Mouse (Mus musculus) CH12.LX (cell line): ENCODE measurements around the gene Krt222. TPM values are rescaled to one million over a fixed set of nuclear protein-coding genes. Genes with fewer than 3 reads are reported as not detected.

Experiments used
- DNase-seq: peaks from one replicate; pipeline ENCODE4 v3.0.0-alpha.2; 2013; ENCODE audit errors: extremely low read depth
- H3K27ac ChIP-seq: 2 replicates; pipeline ENCODE4 v1.5.1; 2012; ENCODE audit warnings: low read depth, mild to moderate bottlenecking, control low read depth, moderate library complexity; ENCODE audit not compliant: insufficient read depth
- H3K27me3 ChIP-seq: replicated peaks from 2 replicates; pipeline ENCODE3; 2012; ENCODE audit warnings: inconsistent platforms
- H3K36me3 ChIP-seq, 2 experiments: replicated peaks in 1 of 2; 2 replicates each; pipeline versions ENCODE3 to v1.6.1; 2012; ENCODE audit warnings: inconsistent platforms in 1 of 2, low read length in 1 of 2, mild to moderate bottlenecking in 1 of 2, mixed read lengths in 1 of 2, moderate library complexity in 1 of 2; ENCODE audit not compliant: control insufficient read depth in 1 of 2, insufficient read depth in 1 of 2
- H3K4me1 ChIP-seq, 2 experiments: 2 replicates each; pipeline ENCODE4 v1.6.1; 2012; ENCODE audit warnings: inconsistent platforms in 1 of 2, moderate library complexity in 1 of 2; ENCODE audit not compliant: insufficient read depth in 2 of 2, control insufficient read depth in 1 of 2
- H3K4me2 ChIP-seq: 2 replicates; pipeline ENCODE4 v1.6.1; 2012; ENCODE audit warnings: low read depth, mild to moderate bottlenecking, control low read depth; ENCODE audit not compliant: poor library complexity, insufficient read depth, severe bottlenecking
- H3K4me3 ChIP-seq, 3 experiments: fragments of 150-350 bp in 1 of 3; sonication (generic) in 1 of 3; replicated peaks in 1 of 3; 2 replicates each; pipeline versions ENCODE3 to v1.5.1; 2011 to 2012; ENCODE audit warnings: low read depth in 2 of 3, low read length in 2 of 3, mild to moderate bottlenecking in 2 of 3, moderate library complexity in 2 of 3, control low read depth in 1 of 3, improper control_type of control experiment in 1 of 3, inconsistent platforms in 1 of 3, mixed read lengths in 1 of 3; ENCODE audit not compliant: poor library complexity in 1 of 3
- H3K79me2 ChIP-seq: replicated peaks from 2 replicates; pipeline ENCODE4 v1.6.1; 2012; ENCODE audit warnings: mild to moderate bottlenecking, moderate library complexity; ENCODE audit not compliant: control insufficient read depth, poor library complexity, insufficient read depth, severe bottlenecking; ENCODE audit errors: extremely low read depth
- H3K9ac ChIP-seq: 2 replicates; pipeline ENCODE4 v1.6.1; 2012; ENCODE audit warnings: low read depth, mild to moderate bottlenecking, control low read depth, moderate library complexity; ENCODE audit not compliant: insufficient read depth
- H3K9me3 ChIP-seq: replicated peaks from 2 replicates; pipeline ENCODE3; 2012; ENCODE audit warnings: low read length, inconsistent platforms, mixed read lengths
- BHLHE40 ChIP-seq: IDR thresholded peaks from 2 replicates; pipeline ENCODE4 v1.6.1; 2011; ENCODE audit warnings: mild to moderate bottlenecking, low read depth, low read length, improper control_type of control experiment
- CHD1 ChIP-seq: IDR thresholded peaks from 2 replicates; pipeline ENCODE4 v1.6.1; 2012; ENCODE audit warnings: low read depth, low read length, improper control_type of control experiment, inconsistent platforms
- CHD2 ChIP-seq: IDR thresholded peaks from 2 replicates; pipeline ENCODE4 v1.6.1; 2011; ENCODE audit warnings: low read length, improper control_type of control experiment
- CTCF ChIP-seq, 2 experiments: IDR thresholded peaks in 1 of 2; conservative IDR thresholded peaks in 1 of 2; 2 replicates each; pipeline ENCODE4 v1.5.1; 2011 to 2012; ENCODE audit warnings: low read depth in 2 of 2, low read length in 2 of 2, improper control_type of control experiment in 1 of 2, inconsistent platforms in 1 of 2, mild to moderate bottlenecking in 1 of 2, moderate library complexity in 1 of 2
- ELF1 ChIP-seq: IDR thresholded peaks from 2 replicates; pipeline ENCODE4 v1.6.1; 2014; ENCODE audit warnings: low read depth, mild to moderate bottlenecking, inconsistent platforms, low read length, improper control_type of control experiment
- EP300 ChIP-seq: IDR thresholded peaks from 2 replicates; pipeline ENCODE4 v1.6.1; 2011; ENCODE audit warnings: low read length, improper control_type of control experiment
- GABPA ChIP-seq: IDR thresholded peaks from 2 replicates; pipeline ENCODE4 v1.6.1; 2012; ENCODE audit warnings: low read depth, low read length, improper control_type of control experiment, inconsistent platforms; ENCODE audit not compliant: insufficient replicate concordance
- HCFC1 ChIP-seq: IDR thresholded peaks from 2 replicates; pipeline ENCODE4 v1.6.1; 2012; ENCODE audit warnings: low read depth, mild to moderate bottlenecking, inconsistent platforms, low read length, improper control_type of control experiment
- IRF4 ChIP-seq: IDR thresholded peaks from 2 replicates; pipeline ENCODE4 v1.6.1; 2014; ENCODE audit warnings: low read depth, mild to moderate bottlenecking, inconsistent platforms, low read length, improper control_type of control experiment
- JUN ChIP-seq: IDR thresholded peaks from 2 replicates; pipeline ENCODE4 v1.6.1; 2011; ENCODE audit warnings: low read depth, mild to moderate bottlenecking, low read length, improper control_type of control experiment, moderate library complexity; ENCODE audit not compliant: insufficient read depth
- JUND ChIP-seq: conservative IDR thresholded peaks from 2 replicates; pipeline ENCODE4 v1.6.1; 2011; ENCODE audit warnings: low read depth, low read length, improper control_type of control experiment
- MAFK ChIP-seq: IDR thresholded peaks from 2 replicates; pipeline ENCODE4 v1.6.1; 2011; ENCODE audit warnings: low read length, improper control_type of control experiment; ENCODE audit not compliant: insufficient replicate concordance
- MEF2A ChIP-seq: IDR thresholded peaks from 2 replicates; pipeline ENCODE4 v1.6.1; 2014; ENCODE audit warnings: low read depth, mild to moderate bottlenecking, inconsistent platforms, low read length, improper control_type of control experiment, borderline replicate concordance
- MXI1 ChIP-seq: IDR thresholded peaks from 2 replicates; pipeline ENCODE4 v1.6.1; 2011; ENCODE audit warnings: mild to moderate bottlenecking, low read depth, low read length, improper control_type of control experiment
- MYC ChIP-seq: IDR thresholded peaks from 2 replicates; pipeline ENCODE4 v1.6.1; 2011; ENCODE audit warnings: low read depth, mild to moderate bottlenecking, improper control_type of control experiment, low read length
- NRF1 ChIP-seq: IDR thresholded peaks from 2 replicates; pipeline ENCODE4 v1.6.1; 2014; ENCODE audit warnings: low read depth, mild to moderate bottlenecking, inconsistent platforms, low read length, improper control_type of control experiment, moderate library complexity
- PAX5 ChIP-seq: IDR thresholded peaks from 2 replicates; pipeline ENCODE4 v1.6.1; 2012; ENCODE audit warnings: low read length, inconsistent platforms, mixed read lengths
- POLR2A ChIP-seq: IDR thresholded peaks from 2 replicates; pipeline ENCODE4 v1.6.1; 2011; ENCODE audit warnings: low read depth, mild to moderate bottlenecking, improper control_type of control experiment, low read length
- POLR2AphosphoS2 ChIP-seq: IDR thresholded peaks from 2 replicates; pipeline ENCODE4 v1.6.1; 2011; ENCODE audit warnings: low read depth, low read length, improper control_type of control experiment
- RAD21 ChIP-seq: IDR thresholded peaks from 2 replicates; pipeline ENCODE4 v1.6.1; 2011; ENCODE audit warnings: low read depth, mild to moderate bottlenecking, low read length, improper control_type of control experiment, moderate library complexity
- RCOR1 ChIP-seq: conservative IDR thresholded peaks from 2 replicates; pipeline ENCODE4 v1.6.1; 2012; ENCODE audit warnings: low read depth, mild to moderate bottlenecking, inconsistent platforms, low read length, improper control_type of control experiment
- SIN3A ChIP-seq: IDR thresholded peaks from 2 replicates; pipeline ENCODE4 v1.6.1; 2012; ENCODE audit warnings: low read length, improper control_type of control experiment, inconsistent platforms
- SMC3 ChIP-seq: IDR thresholded peaks from 2 replicates; pipeline ENCODE4 v1.6.1; 2011; ENCODE audit warnings: low read depth, low read length, improper control_type of control experiment
- TBP ChIP-seq: conservative IDR thresholded peaks from 2 replicates; pipeline ENCODE4 v1.6.1; 2011; ENCODE audit warnings: low read depth, low read length, improper control_type of control experiment
- USF1 ChIP-seq: IDR thresholded peaks from 2 replicates; pipeline ENCODE4 v1.6.1; 2014; ENCODE audit warnings: low read depth, mild to moderate bottlenecking, inconsistent platforms, low read length, improper control_type of control experiment
- USF2 ChIP-seq: conservative IDR thresholded peaks from 2 replicates; pipeline ENCODE4 v1.6.1; 2011; ENCODE audit warnings: low read depth, low read length, improper control_type of control experiment
- ZKSCAN1 ChIP-seq: IDR thresholded peaks from 2 replicates; pipeline ENCODE4 v1.6.1; 2012; ENCODE audit warnings: low read depth, inconsistent platforms, low read length, improper control_type of control experiment, borderline replicate concordance
- ZMIZ1 ChIP-seq: IDR thresholded peaks from 2 replicates; pipeline ENCODE4 v1.6.1; 2012; ENCODE audit warnings: low read depth, mild to moderate bottlenecking, inconsistent platforms, low read length, improper control_type of control experiment
- ZNF384 ChIP-seq: IDR thresholded peaks from 2 replicates; pipeline ENCODE4 v1.6.1; 2012; ENCODE audit warnings: low read depth, low read length, improper control_type of control experiment, inconsistent platforms
- dilution Hi-C: fragments of 300-500 bp; cut with MboI; formaldehyde crosslinking; loops from 2 replicates; pipeline ENCODE4 v1.14.3; 2020; ENCODE audit warnings: low sequenced_read_pairs; ENCODE audit not compliant: extremely low pct_unique_long_range_greater_than_20kb, extremely low pct_ligation_motif_present
- in situ Hi-C: fragments of 300-500 bp; cut with MboI; formaldehyde crosslinking; loops from 3 replicates; pipeline ENCODE4 v1.14.3; 2019; ENCODE audit warnings: low sequenced_read_pairs, low pct_ligation_motif_present, low pct_unique_long_range_greater_than_20kb, mixed read lengths
- polyA plus RNA-seq: library from polyadenylated mRNA; unstranded; fragments of >175 nt; gene quantifications from 2 replicates; pipeline ENCODE4 v1.2.1, GENCODE M21; 2012; ENCODE audit warnings: low read depth; ENCODE audit not compliant: insufficient read length
- total RNA-seq, 2 experiments: library from RNA; depleted of rRNA; stranded (reverse); fragments of 300-350 nt in 1 of 2; fragments of >200 nt in 1 of 2; gene quantifications; 2 replicates each; pipeline ENCODE4 v1.2.3; 2012 to 2014

Krt222 gene
- total and polyA plus RNA-seq, 3 experiments: 22.0 to 24.4 (median 22.9) TPM

DNA sequence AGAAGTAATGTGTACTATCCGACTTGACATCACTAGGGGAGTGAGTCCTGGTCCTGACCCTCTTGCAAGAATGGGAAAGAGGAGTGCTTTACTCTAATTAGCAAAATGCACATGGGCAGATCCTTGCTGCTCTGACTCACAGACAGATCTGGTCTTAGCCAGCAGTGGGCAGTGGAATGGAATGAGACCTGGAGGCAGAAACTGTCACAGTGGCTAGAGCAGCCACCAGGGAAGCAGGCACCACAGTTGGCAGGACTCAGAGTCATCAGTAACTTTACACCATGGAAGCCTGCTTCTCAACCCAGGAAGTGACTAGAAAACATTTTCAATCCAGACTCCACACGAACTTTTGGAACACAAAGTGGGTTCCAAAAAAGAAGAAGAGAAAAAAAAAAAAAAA lies 22.1 kb downstream of the Krt222 start:
- Histone ChIP-seq H3K36me3 (peaks cover 72 to 93% of the 10 kb centered on the region in 2 experiments), H3K4me2 (no peak overlapping the region), H3K27me3 (no peaks in the 10 kb centered on the region)
- TF ChIP-seq USF1 (no peak), ZMIZ1 (no peak), JUN (no peak), ELF1 (no peak), CHD1 (no peak), POLR2A (no peak), IRF4 (no peak), BHLHE40 (no peak), RCOR1 (no peak), MEF2A (no peak), TBP (no peak), CHD2 (no peak), PAX5 (no peak), NRF1 (no peak), POLR2AphosphoS2 (no peak)
- TF ChIP-seq, all 38 proteins: peak for 0
- H3K9ac ChIP-seq: no peak overlapping the region
- H3K9me3 ChIP-seq: no peaks in the 10 kb centered on the region
- no peak overlapping the region for H3K4me3 ChIP-seq
- H3K79me2 ChIP-seq: peaks cover 39% of the 10 kb centered on the region
- DNase-seq: no peak
- dilution Hi-C loops: no loop called here
- H3K27ac ChIP-seq: no peak overlapping the region
- H3K4me1 ChIP-seq: peaks cover 3 to 36% of the 10 kb centered on the region in 2 experiments
- in situ Hi-C loops: no loop called here

DNA sequence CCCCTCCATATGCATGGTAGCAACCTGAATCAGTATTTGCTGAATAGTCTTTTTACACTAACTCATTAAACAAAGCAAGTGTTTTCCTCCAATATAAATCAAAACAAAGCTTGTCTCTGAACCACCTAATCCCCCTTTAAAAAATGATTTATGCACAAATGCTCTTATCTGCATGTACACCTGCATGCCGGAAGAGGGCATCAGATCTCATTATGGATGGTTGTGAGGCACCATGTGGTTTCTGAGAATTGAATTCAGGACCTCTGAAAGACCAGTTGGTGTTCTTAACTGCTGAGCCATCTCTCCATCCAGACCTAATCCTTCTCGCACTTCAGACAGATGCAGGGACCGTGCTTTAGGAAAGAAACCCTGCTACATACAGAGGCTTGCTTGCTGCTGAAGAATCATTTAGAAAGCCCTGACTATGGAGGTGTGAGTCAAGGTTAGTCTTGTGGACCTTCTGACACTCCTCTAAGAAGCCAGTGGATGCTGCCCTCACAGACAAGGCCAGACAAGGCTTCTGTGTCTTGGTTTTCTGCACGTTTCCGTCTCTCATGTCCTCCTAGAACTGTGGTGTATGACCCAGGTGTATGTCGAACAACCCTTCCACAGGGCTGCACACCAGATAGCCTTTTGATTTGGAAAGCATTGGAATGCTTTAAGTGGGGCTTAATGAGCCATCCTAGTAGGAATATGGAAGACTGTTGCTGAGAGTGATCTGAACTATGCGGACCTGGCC lies 26.5 kb downstream of the Krt222 start:
- H3K9ac ChIP-seq: no peak overlapping the region
- H3K9me3 ChIP-seq: no peaks in the 10 kb centered on the region
- in situ Hi-C loops: no loop called here
- no peak for TF ChIP-seq USF2
- no peak for TF ChIP-seq PAX5
- TF ChIP-seq MAFK: no peak
- TF ChIP-seq EP300: no peak
- TF ChIP-seq GABPA: no peak
- no peak for TF ChIP-seq ELF1
- TF ChIP-seq MEF2A: no peak
- peak; percentile 34; the same call in 1 of the 2 replicates for TF ChIP-seq SMC3
- no peak for TF ChIP-seq JUND
- TF ChIP-seq POLR2AphosphoS2: no peak
- no peak for TF ChIP-seq HCFC1
- no peak for TF ChIP-seq ZKSCAN1
- TF ChIP-seq CHD2: no peak
- no peak for TF ChIP-seq MXI1
- TF ChIP-seq RCOR1: no peak
- TF ChIP-seq MYC: no peak
- TF ChIP-seq BHLHE40: no peak
- TF ChIP-seq POLR2A: no peak
- peak; percentile 33 to 51; a peak in 3 of 4 replicates for TF ChIP-seq CTCF (conservative IDR thresholded peaks at IDR 0.05 in 1 of 2, IDR thresholded peaks at IDR 0.05 in 1 of 2; ENCODE audit: low read depth in 2 of 2, low read length in 2 of 2)
- no peak for TF ChIP-seq ZNF384
- no peak for TF ChIP-seq SIN3A
- peak; percentile 9; the same call in 1 of the 2 replicates for TF ChIP-seq RAD21
- H3K79me2 ChIP-seq: peaks cover 8% of the 10 kb centered on the region
- H3K27me3 ChIP-seq: no peaks in the 10 kb centered on the region
- DNase-seq: no peak
- no peak overlapping the region for H3K27ac ChIP-seq
- H3K4me1 ChIP-seq: peaks cover 9 to 26% of the 10 kb centered on the region in 2 experiments
- H3K36me3 ChIP-seq: peaks cover 79 to 94% of the 10 kb centered on the region in 2 experiments
- H3K4me3 ChIP-seq: no peak overlapping the region
- no peak overlapping the region for H3K4me2 ChIP-seq
- dilution Hi-C loops: no loop called here
